Mouse (Mus musculus) liver, embryonic 15.5 days (tissue): ENCODE results near the gene Sycp2l. TPM values are rescaled to one million over a fixed set of nuclear protein-coding genes. Genes with fewer than 3 reads are reported as not detected.
A peak's percentile ranks its signal among the peaks of the same experiment; 100 is the strongest.

Source experiments
- ATAC-seq: fragments of 200-750 bp; cut with Nextera tagmentation; 2 replicates; pipeline ENCODE4 v1.8.0; 2017; ENCODE audit warnings: moderate number of reproducible peaks, mild to moderate bottlenecking, moderate library complexity; ENCODE audit not compliant: insufficient read depth
- H3K27ac ChIP-seq: fragments of 300-500 bp; sonication (generic); replicated peaks from 2 replicates; pipeline ENCODE4 v1.5.1; 2015; ENCODE audit warnings: mild to moderate bottlenecking, inconsistent platforms
- H3K27me3 ChIP-seq: fragments of 300-500 bp; sonication (generic); 2 replicates; pipeline ENCODE4 v1.6.1; 2015; ENCODE audit warnings: mild to moderate bottlenecking, inconsistent platforms
- H3K36me3 ChIP-seq: fragments of 300-500 bp; sonication (generic); replicated peaks from 2 replicates; pipeline ENCODE4 v1.6.1; 2015; ENCODE audit warnings: moderate library complexity, mild to moderate bottlenecking, inconsistent platforms
- H3K4me1 ChIP-seq: fragments of 300-500 bp; sonication (generic); replicated peaks from 2 replicates; pipeline ENCODE4 v1.6.1; 2015; ENCODE audit warnings: inconsistent platforms
- H3K4me2 ChIP-seq: fragments of 300-500 bp; sonication (generic); 2 replicates; pipeline ENCODE4 v1.6.1; 2015; ENCODE audit warnings: moderate library complexity, mild to moderate bottlenecking, inconsistent platforms
- H3K4me3 ChIP-seq: fragments of 300-500 bp; sonication (generic); replicated peaks from 2 replicates; pipeline ENCODE4 v1.5.1; 2015; ENCODE audit warnings: mild to moderate bottlenecking, inconsistent platforms
- H3K9ac ChIP-seq: fragments of 300-500 bp; sonication (generic); 2 replicates; pipeline ENCODE4 v1.6.1; 2015; ENCODE audit warnings: moderate library complexity, mild to moderate bottlenecking, inconsistent platforms
- H3K9me3 ChIP-seq: fragments of 300-500 bp; sonication (generic); replicated peaks from 2 replicates; pipeline ENCODE4 v1.6.1; 2016; ENCODE audit warnings: inconsistent platforms
- WGBS: fragments of 180-500 bp; shearing (Covaris S2); methylation state at CpG from one replicate; pipeline ENCODE4 v1.1.7; 2015; ENCODE audit warnings: mixed read lengths; ENCODE audit not compliant: insufficient replicate concordance; 5-methylcytosine and 5-hydroxymethylcytosine counted together
- polyA plus RNA-seq: library from polyadenylated mRNA; unstranded; fragments of >200 nt; fragmentation: Nextera tagmentation; extraction: Ambion mirVana; gene quantifications from 2 replicates; pipeline ENCODE4 v1.2.1, GENCODE M21; 2015

Sycp2l gene
- polyA plus RNA-seq, 1 experiment from 2014 or later, result not detected

DNA sequence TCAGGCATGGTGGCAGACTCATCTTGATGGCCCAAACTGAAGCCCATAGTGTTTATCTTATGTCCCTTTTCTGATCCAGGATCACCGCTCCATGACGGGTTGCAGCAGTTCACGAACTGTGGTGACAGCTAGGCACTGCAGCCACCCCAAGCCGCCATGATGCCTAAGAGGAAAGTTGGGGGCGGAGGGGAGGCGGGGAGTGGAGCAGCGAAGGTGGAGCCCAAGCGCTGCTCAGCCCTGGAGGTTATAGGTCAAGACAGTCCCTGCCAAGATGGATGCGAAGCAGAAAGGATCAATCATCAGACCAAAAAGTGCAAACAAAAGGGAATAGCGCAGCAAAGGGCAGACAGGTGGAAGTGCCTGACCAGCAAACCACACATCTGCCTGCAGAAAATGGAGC lies 22.8 kb upstream of the Sycp2l start:
- Histone ChIP-seq H3K4me3 (no peak overlapping the region), H3K9me3 (no peaks in the 10 kb centered on the region), H3K27ac (no peak overlapping the region), H3K36me3 (no peaks in the 10 kb centered on the region), H3K4me2 (no peak overlapping the region; the same call in 1 of the 2 replicates), H3K9ac (no peak overlapping the region), H3K27me3 (peaks cover 42% of the 10 kb centered on the region), H3K4me1 (no peaks in the 10 kb centered on the region)
- 32% methylated on average over 10 of the region's 10 CpGs for WGBS
- no peak for ATAC-seq

GRCm38 (mm10) chr13:41094160-41094559 lies 19.9 kb upstream of the Sycp2l start:
- H3K4me3 ChIP-seq, result no peak overlapping the region
- H3K9ac ChIP-seq, result no peak overlapping the region
- H3K4me2 ChIP-seq, result no peak overlapping the region
- no peaks in the 10 kb centered on the region for H3K9me3 ChIP-seq
- ATAC-seq, result no peak
- H3K36me3 ChIP-seq, result no peaks in the 10 kb centered on the region
- H3K4me1 ChIP-seq, result peaks cover 15% of the 10 kb centered on the region
- WGBS, result 71% methylated on average over 10 of the region's 10 CpGs
- H3K27me3 ChIP-seq, result peaks cover 38% of the 10 kb centered on the region
- no peak overlapping the region for H3K27ac ChIP-seq

- no peak for ATAC-seq
- H3K9ac ChIP-seq, result no peak overlapping the region
- H3K36me3 ChIP-seq, result no peaks in the 10 kb centered on the region
- peak overlapping the region; percentile 14 for H3K4me2 ChIP-seq
- 23% methylated on average over 16 of the region's 16 CpGs for WGBS
- no peak overlapping the region for H3K27ac ChIP-seq
- H3K4me1 ChIP-seq, result peaks cover 15% of the 10 kb centered on the region
- peaks cover 14% of the 10 kb centered on the region for H3K27me3 ChIP-seq
- no peak overlapping the region for H3K4me3 ChIP-seq
- H3K9me3 ChIP-seq, result no peaks in the 10 kb centered on the region
These were observed 16.6 kb upstream of the Sycp2l start for GRCm38 (mm10) chr13:41097324-41098058.

- Histone ChIP-seq H3K27ac (no peak overlapping the region), H3K4me1 (peaks cover 17% of the 10 kb centered on the region), H3K36me3 (no peaks in the 10 kb centered on the region), H3K27me3 (peaks cover 10% of the 10 kb centered on the region), H3K9me3 (no peaks in the 10 kb centered on the region), H3K4me3 (no peak overlapping the region), H3K9ac (no peak overlapping the region), H3K4me2 (peak overlapping the region; percentile 14; the same call in 1 of the 2 replicates)
- WGBS, result 28% methylated on average over 15 of the region's 15 CpGs
- ATAC-seq, result no peak
These were observed 15.8 kb upstream of the Sycp2l start for GRCm38 (mm10) chr13:41098325-41098724.

- Histone ChIP-seq H3K9ac (no peak overlapping the region), H3K4me2 (no peak overlapping the region), H3K27ac (no peak overlapping the region), H3K36me3 (no peaks in the 10 kb centered on the region), H3K4me3 (no peak overlapping the region), H3K9me3 (no peaks in the 10 kb centered on the region), H3K27me3 (peaks cover 3% of the 10 kb centered on the region; the same call in 1 of the 2 replicates), H3K4me1 (peaks cover 31% of the 10 kb centered on the region)
- WGBS, result 58% methylated on average over 2 of the region's 2 CpGs
- ATAC-seq, result no peak
These were observed 14.1 kb upstream of the Sycp2l start for GRCm38 (mm10) chr13:41100031-41100430.

- Histone ChIP-seq H3K36me3 (no peaks in the 10 kb centered on the region), H3K4me2 (peak overlapping the region; percentile 23), H3K4me3 (no peak overlapping the region), H3K27ac (peak overlapping the region; percentile 61), H3K27me3 (0 out of 2 replicates have a peak, but pooled peaks cover 3% of the 10 kb centered on the region), H3K9ac (no peak overlapping the region), H3K9me3 (no peaks in the 10 kb centered on the region), H3K4me1 (peaks cover 17% of the 10 kb centered on the region)
- 45% methylated on average over 12 of the region's 12 CpGs for WGBS
- peak; percentile 87 for ATAC-seq
These were observed 10.1 kb upstream of the Sycp2l start for GRCm38 (mm10) chr13:41103841-41104525.

DNA sequence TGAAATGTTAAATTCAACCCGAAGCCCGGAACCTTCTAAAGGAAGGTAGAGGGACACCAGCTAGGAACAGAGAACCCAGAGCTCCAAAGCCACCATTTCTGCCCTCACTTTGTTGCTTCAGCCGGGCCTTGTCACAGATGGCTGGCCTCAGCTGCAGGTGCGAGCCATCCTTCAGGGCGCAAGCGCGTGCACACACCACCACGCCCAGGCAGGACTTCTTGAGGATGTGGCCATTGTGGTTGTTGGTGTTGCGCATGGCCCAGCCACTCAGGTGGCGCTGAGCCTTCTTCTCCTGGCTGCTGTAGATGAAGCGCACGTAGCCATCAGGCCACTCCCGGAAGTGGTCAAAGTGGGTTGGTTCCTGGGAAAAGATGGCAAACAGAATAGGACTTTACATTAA lies 8.6 kb upstream of the Sycp2l start:
- ATAC-seq, result no peak
- Histone ChIP-seq H3K27me3 (peaks cover 4% of the 10 kb centered on the region), H3K9me3 (no peaks in the 10 kb centered on the region), H3K9ac (no peak overlapping the region), H3K27ac (no peak overlapping the region), H3K4me1 (peaks cover 17% of the 10 kb centered on the region), H3K4me2 (no peak overlapping the region), H3K36me3 (no peaks in the 10 kb centered on the region), H3K4me3 (no peak overlapping the region)
- 83% methylated on average over 13 of the region's 13 CpGs for WGBS

GRCm38 (mm10) chr13:41110935-41111334 lies 3.2 kb upstream of the Sycp2l start, which contains the start of gene Gcm2:
Gene Gcm2 (minus strand): TSS chr13:41111035.
- no peaks in the 10 kb centered on the region for H3K9me3 ChIP-seq
- WGBS, result 53% methylated on average over 3 of the region's 3 CpGs
- H3K27me3 ChIP-seq, result peaks cover 43% of the 10 kb centered on the region
- no peak within 1 kb of the TSS for H3K4me2 ChIP-seq
- no peak for ATAC-seq
- H3K27ac ChIP-seq, result no peak within 1 kb of the TSS
- no peak within 1 kb of the TSS for H3K4me3 ChIP-seq
- H3K36me3 ChIP-seq, result no peaks in the 10 kb centered on the region
- no peaks in the 10 kb centered on the region for H3K4me1 ChIP-seq
- no peak within 1 kb of the TSS for H3K9ac ChIP-seq

GRCm38 (mm10) chr13:41119152-41119945 lies 5.2 kb downstream of the Sycp2l start:
- no peaks in the 10 kb centered on the region for H3K36me3 ChIP-seq
- H3K9ac ChIP-seq, result no peak overlapping the region
- peaks cover 13% of the 10 kb centered on the region for H3K27me3 ChIP-seq
- ATAC-seq, result no peak
- H3K27ac ChIP-seq, result no peak overlapping the region
- no peak overlapping the region for H3K4me3 ChIP-seq
- H3K4me1 ChIP-seq, result no peaks in the 10 kb centered on the region
- H3K9me3 ChIP-seq, result no peaks in the 10 kb centered on the region
- H3K4me2 ChIP-seq, result no peak overlapping the region
- 15% methylated on average over 9 of the region's 9 CpGs for WGBS

- 80% methylated on average over 6 of the region's 6 CpGs for WGBS
- H3K9me3 ChIP-seq, result no peaks in the 10 kb centered on the region
- H3K27ac ChIP-seq, result no peak overlapping the region
- H3K4me3 ChIP-seq, result no peak overlapping the region
- H3K4me2 ChIP-seq, result no peak overlapping the region
- no peak overlapping the region for H3K9ac ChIP-seq
- ATAC-seq, result no peak
- H3K36me3 ChIP-seq, result no peaks in the 10 kb centered on the region
- H3K4me1 ChIP-seq, result no peaks in the 10 kb centered on the region
- no peaks in the 10 kb centered on the region for H3K27me3 ChIP-seq
These were observed 9.6 kb downstream of the Sycp2l start for GRCm38 (mm10) chr13:41123666-41124225.

- H3K9ac ChIP-seq, result no peak overlapping the region
- H3K4me1 ChIP-seq, result no peaks in the 10 kb centered on the region
- H3K27ac ChIP-seq, result no peak overlapping the region
- H3K4me3 ChIP-seq, result no peak overlapping the region
- WGBS, result 53% methylated on average over 8 of the region's 8 CpGs
- ATAC-seq, result no peak
- no peaks in the 10 kb centered on the region for H3K9me3 ChIP-seq
- 0 out of 2 replicates have a peak, but pooled peaks cover 3% of the 10 kb centered on the region for H3K27me3 ChIP-seq
- H3K4me2 ChIP-seq, result no peak overlapping the region
- H3K36me3 ChIP-seq, result no peaks in the 10 kb centered on the region
These were observed 14.2 kb downstream of the Sycp2l start for GRCm38 (mm10) chr13:41128326-41128725.
